ENCODE assay signal across 10 mouse cellular contexts in the genomic region with DNA sequence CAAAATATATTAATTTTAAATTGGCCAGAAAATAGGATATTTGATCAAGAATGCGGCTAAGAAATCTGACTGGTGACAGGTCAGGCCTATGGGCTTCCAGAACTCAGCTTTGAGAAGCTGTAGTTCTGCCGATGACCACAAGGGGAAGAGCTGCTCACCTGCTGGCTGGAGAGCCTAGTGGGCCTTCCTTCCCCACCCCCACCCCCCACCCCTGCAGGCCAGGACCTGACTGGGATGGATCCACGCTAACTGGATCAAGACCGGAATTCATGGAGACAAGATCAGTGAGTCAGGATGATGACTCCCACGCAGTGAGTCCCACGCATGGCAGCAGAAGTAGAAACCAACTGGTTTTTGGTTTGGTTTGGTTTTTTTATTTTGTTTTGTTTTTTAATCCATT. TPM values are rescaled to one million over a fixed set of nuclear protein-coding genes. Genes with fewer than 3 reads are reported as not detected.
DNase-seq lines count a peak whose midpoint lies in the region; ATAC-seq and TF ChIP-seq lines count a peak whose summit lies in the region.
"Had no signal": no experiment of that assay in that cellular context is flagged by ENCODE, and none has a peak within 500 bp of the region (broad histone marks: within the 10 kb centered on the region; RNA-seq: fewer than 3 reads in every experiment).

No protein-coding gene starts in this region.

- peaks cover 61% of the 10 kb centered on the region for H3K79me2 ChIP-seq in myocyte (ENCODE audit: control insufficient read depth, insufficient read depth)

- 0 out of 2 replicates have a peak, but pooled peaks have one; percentile 43 for ATAC-seq in kidney, postnatal 0 days (replicated peaks; ENCODE audit: low FRiP score, low read depth)
- no peak for ATAC-seq in kidney, embryonic 16.5 days (ENCODE audit: low FRiP score, low TSS enrichment)

- no peak overlapping the region for H3K4me3 ChIP-seq in kidney, postnatal 0 days (replicated peaks; ENCODE audit: low read depth, low read length)
- no peak overlapping the region for H3K4me3 ChIP-seq in kidney, embryonic 16.5 days (ENCODE audit: low read length)
- peak overlapping the region; percentile 63 for H3K4me3 ChIP-seq in E14TG2a.4 (replicated peaks; ENCODE audit: low read length)
- no peak overlapping the region for H3K4me3 ChIP-seq in bone marrow, adult 2 months (replicated peaks; ENCODE audit: control insufficient read depth, low read depth, low read length)
- H3K4me3 ChIP-seq in myocyte = peak overlapping the region; percentile 9
- H3K4me3 ChIP-seq: limb, embryonic 13.5 days had no signal

- no peak for TF ChIP-seq POLR2A in bone marrow, adult 2 months (IDR thresholded peaks at IDR 0.05; ENCODE audit: borderline replicate concordance, control insufficient read depth, low read depth, low read length)
- TF ChIP-seq POLR2A in myocyte (IDR thresholded peaks at IDR 0.05; ENCODE audit: insufficient read length, low read depth) = no peak

- WGBS in kidney, postnatal 0 days = 71% methylated on average over 6 of the region's 6 CpGs
- WGBS in kidney, embryonic 16.5 days = 75% methylated on average over 6 of the region's 6 CpGs
- 76% methylated on average over 6 of the region's 6 CpGs for WGBS in bone marrow, adult 2 months

- H3K4me2 ChIP-seq in kidney, postnatal 0 days (ENCODE audit: low read length) = no peak overlapping the region
- no peak overlapping the region for H3K4me2 ChIP-seq in kidney, embryonic 16.5 days (replicated peaks; ENCODE audit: low read depth, low read length)
- H3K4me2 ChIP-seq in myocyte (ENCODE audit: low read depth) = peak overlapping the region; percentile 65
- H3K4me2 ChIP-seq: heart, embryonic 11.5 days; limb, embryonic 13.5 days had no signal

- no peak overlapping the region for H3K9ac ChIP-seq in kidney, postnatal 0 days (ENCODE audit: low read depth, low read length)
- no peak overlapping the region for H3K9ac ChIP-seq in kidney, embryonic 16.5 days (replicated peaks; ENCODE audit: low read length)
- H3K9ac ChIP-seq: limb, embryonic 13.5 days had no signal

- no peaks in the 10 kb centered on the region for H3K9me3 ChIP-seq in kidney, postnatal 0 days (replicated peaks; ENCODE audit: low read length)
- no peaks in the 10 kb centered on the region for H3K9me3 ChIP-seq in kidney, embryonic 16.5 days (ENCODE audit: low read length)
- no peaks in the 10 kb centered on the region for H3K9me3 ChIP-seq in E14TG2a.4 (ENCODE audit: low read length)
- H3K9me3 ChIP-seq: limb, embryonic 13.5 days had no signal

- H3K27ac ChIP-seq in kidney, postnatal 0 days = no peak overlapping the region
- no peak overlapping the region for H3K27ac ChIP-seq in kidney, embryonic 16.5 days (ENCODE audit: low read length)
- H3K27ac ChIP-seq in bone marrow, adult 2 months (ENCODE audit: control insufficient read depth, insufficient read depth, low read depth, low read length, poor library complexity) = peak overlapping the region; percentile 74
- H3K27ac ChIP-seq: limb, embryonic 13.5 days had no signal

- H3K4me1 ChIP-seq in kidney, postnatal 0 days (replicated peaks; ENCODE audit: insufficient read depth, low read length) = no peaks in the 10 kb centered on the region
- no peaks in the 10 kb centered on the region for H3K4me1 ChIP-seq in kidney, embryonic 16.5 days (ENCODE audit: insufficient read depth, low read length)
- H3K4me1 ChIP-seq in E14TG2a.4 (replicated peaks; ENCODE audit: low read depth, low read length) = peaks cover 89% of the 10 kb centered on the region
- H3K4me1 ChIP-seq in bone marrow, adult 2 months (ENCODE audit: control insufficient read depth, insufficient read depth, low read length) = peaks cover 11% of the 10 kb centered on the region; the same call in 1 of the 2 replicates

- no peak overlapping the region for H3ac ChIP-seq in myocyte (ENCODE audit: control insufficient read depth, insufficient read length)

- DNase-seq in kidney, postnatal 0 days (ENCODE audit: low spot score) = no peak
- DNase-seq in urinary bladder, postnatal 14 days (ENCODE audit: low spot score) = no peak
- DNase-seq in left cerebral cortex, adult 9 months (ENCODE audit: low spot score in 2 of 2) = no peak
- DNase-seq in adrenal gland, postnatal 10 days = no peak

- H3K36me3 ChIP-seq in kidney, postnatal 0 days (ENCODE audit: insufficient read depth, low read length) = no peaks in the 10 kb centered on the region
- H3K36me3 ChIP-seq in kidney, embryonic 16.5 days (ENCODE audit: insufficient read depth, low read length) = no peaks in the 10 kb centered on the region; the same call in 1 of the 2 replicates
- no peaks in the 10 kb centered on the region for H3K36me3 ChIP-seq in E14TG2a.4 (ENCODE audit: insufficient read depth, low read length)
- peaks cover 6% of the 10 kb centered on the region for H3K36me3 ChIP-seq in myocyte (ENCODE audit: control insufficient read depth, insufficient read depth)

- no peaks in the 10 kb centered on the region for H3K27me3 ChIP-seq in kidney, postnatal 0 days (ENCODE audit: insufficient read depth, low read length)
- no peaks in the 10 kb centered on the region for H3K27me3 ChIP-seq in kidney, embryonic 16.5 days (ENCODE audit: insufficient read depth, low read length)
- H3K27me3 ChIP-seq in E14TG2a.4 (ENCODE audit: insufficient read depth, low read length) (no peaks in the 10 kb centered on the region), myocyte (ENCODE audit: control insufficient read depth, insufficient read depth, insufficient read length) (no peaks in the 10 kb centered on the region)
- H3K27me3 ChIP-seq: limb, embryonic 13.5 days had no signal

- TF ChIP-seq CTCF in kidney, postnatal 0 days (IDR thresholded peaks at IDR 0.05; ENCODE audit: low read depth) = peak; percentile 45
- TF ChIP-seq CTCF in E14TG2a.4 (conservative IDR thresholded peaks at IDR 0.05; ENCODE audit: low read length) = peak; percentile 59
- peak; percentile 39 for TF ChIP-seq CTCF in bone marrow, adult 2 months (IDR thresholded peaks at IDR 0.05; ENCODE audit: control insufficient read depth, insufficient read depth, low read length)

TF ChIP-seq in myocyte, 11 proteins besides CTCF, POLR2A, EP300 and RAD21:
- no peak for TF ChIP-seq SRF (IDR thresholded peaks at IDR 0.05; ENCODE audit: control insufficient read depth, insufficient read length, low read depth)
- TF ChIP-seq MYOD1 (IDR thresholded peaks at IDR 0.05; ENCODE audit: control insufficient read depth in 1 of 3, insufficient read length in 2 of 3, low read depth in 2 of 3) = peak in 1 of 3 experiments; percentile 27
- no peak for TF ChIP-seq POLR2AphosphoS2 (IDR thresholded peaks at IDR 0.05; ENCODE audit: insufficient read length, low read depth)

RNA-seq across cellular contexts. Expression of a gene that starts 46.3 kb away (rescaled TPM):
- 30.0 and 34.6 TPM in 2 replicates for polyA plus RNA-seq in kidney, postnatal 0 days (2015; fragmentation: Nextera tagmentation; extraction: Ambion mirVana)
- 37.8 and 38.4 TPM in 2 replicates for polyA plus RNA-seq in kidney, embryonic 16.5 days (2015; fragmentation: Nextera tagmentation; extraction: Ambion mirVana)
- polyA plus RNA-seq in bone marrow, adult 2 months (2011; ENCODE audit: insufficient read depth, insufficient read length, low replicate concordance, missing spikeins) = 6.8 and 18.0 TPM in 2 replicates
- 60.7 TPM for polyA plus RNA-seq in myocyte (2012; fragmentation: generic; extraction: Trizol)
- 10 to 100 TPM; 32.1 to 32.5 TPM for total RNA-seq in adrenal gland, postnatal 10 days (2021)

RNA-seq across cellular contexts. Expression of a gene that starts 56.1 kb away (rescaled TPM):
- polyA plus RNA-seq in kidney, postnatal 0 days (2015; fragmentation: Nextera tagmentation; extraction: Ambion mirVana) = 32.5 and 35.0 TPM in 2 replicates
- polyA plus RNA-seq in kidney, embryonic 16.5 days (2015; fragmentation: Nextera tagmentation; extraction: Ambion mirVana) = 46.6 TPM in 2 replicates
- 17.9 and 28.6 TPM in 2 replicates for polyA plus RNA-seq in bone marrow, adult 2 months (2011; ENCODE audit: insufficient read depth, insufficient read length, low replicate concordance, missing spikeins)
- 44.9 TPM for polyA plus RNA-seq in myocyte (2012; fragmentation: generic; extraction: Trizol)
- total RNA-seq in adrenal gland, postnatal 10 days (2021) = 10 to 100 TPM; 59.5 to 69.7 TPM

Comparison
In these comparisons a context has a peak if more than half of its experiments do, and no peak if none do; other contexts are left out.
1. H3K4me3 ChIP-seq: peak in E14TG2a.4 (single experiment) and myocyte (single experiment); none in kidney, postnatal 0 days (single experiment), kidney, embryonic 16.5 days (single experiment) and bone marrow, adult 2 months (single experiment).
2. Peak in every context shown above with its lines, with median percentiles within 50 percentile points of each other: CTCF ChIP-seq.